Mouse (Mus musculus) gastrocnemius, adult 8-10 months (tissue): ENCODE measurements around the gene Gm13283. TPM values are rescaled to one million over a fixed set of nuclear protein-coding genes. Genes with fewer than 3 reads are reported as not detected.
A peak's percentile ranks its signal among the peaks of the same experiment; 100 is the strongest.
"Not testable (repeated sequence)": the region's sequence is repeated elsewhere in the genome, so short reads cannot be mapped to it uniquely, and the experiment has no call there.

Experiments
- DNase-seq, 2 experiments: peaks; one replicate each; pipeline ENCODE4 v3.0.0; 2022; ENCODE audit warnings: low spot score in 2 of 2
- total RNA-seq, 4 experiments: library from RNA; stranded (reverse); gene quantifications; 2 replicates each; pipeline ENCODE4 v1.2.4; 2022

The Gm13283 gene
- not detected for total RNA-seq

DNA sequence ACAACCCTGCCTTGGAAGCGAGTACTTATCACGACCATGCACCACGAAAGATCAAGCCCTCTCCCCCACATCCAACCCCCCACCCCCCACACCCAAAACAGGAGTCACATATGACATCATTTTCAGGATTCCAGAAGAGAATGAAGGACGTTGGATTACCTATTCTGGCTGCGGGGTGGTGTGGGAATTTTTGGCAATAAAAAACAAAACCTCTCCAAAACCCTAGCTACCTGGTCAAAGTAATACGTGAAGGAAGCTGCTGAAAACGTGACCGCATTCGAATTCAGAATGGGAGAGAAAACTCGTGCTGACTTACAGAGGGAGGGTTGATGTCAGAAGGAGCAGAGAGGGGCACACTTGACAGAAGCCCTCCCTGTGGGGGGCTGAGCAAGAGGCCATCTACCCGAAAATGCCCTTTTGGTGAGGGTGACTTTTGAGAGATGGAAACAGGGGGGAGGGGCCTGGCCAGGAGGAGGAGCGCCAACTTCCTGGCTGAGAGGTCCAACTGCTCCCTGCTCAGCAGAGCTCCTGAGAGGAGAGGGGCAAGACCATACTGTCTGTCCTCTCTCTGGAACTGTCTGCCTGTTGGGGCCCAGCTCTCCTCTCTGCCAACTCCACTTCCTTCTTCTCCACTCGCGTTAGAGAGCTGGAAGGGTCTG lies at the start of gene Gm13283:
Gene Gm13283 (plus strand): TSS at position 510 of the 659 bp plus-strand sequence.
- DNase-seq = peak in 1 of 2 experiments; percentile 13

DNA sequence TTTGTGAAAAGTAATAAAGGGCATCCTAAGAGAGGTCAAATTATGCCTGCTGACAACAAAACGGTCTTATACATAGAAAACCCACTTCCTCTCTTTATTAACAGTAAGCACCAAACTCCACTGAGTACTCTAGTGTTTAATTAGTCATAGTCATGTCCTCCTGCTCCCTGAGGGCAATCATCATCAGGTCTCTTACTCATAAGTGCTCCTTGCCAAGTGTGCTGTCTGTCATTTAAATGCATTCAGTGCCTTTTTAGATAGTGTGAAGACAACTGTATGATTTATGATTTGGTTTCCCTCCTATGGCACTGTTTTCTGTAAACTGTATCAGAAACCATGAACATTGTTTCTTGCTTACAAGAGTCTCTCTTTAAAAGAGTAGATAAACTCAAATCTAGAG lies 45.6 kb upstream of the Gm13283 start:
- DNase-seq = no peak

DNA sequence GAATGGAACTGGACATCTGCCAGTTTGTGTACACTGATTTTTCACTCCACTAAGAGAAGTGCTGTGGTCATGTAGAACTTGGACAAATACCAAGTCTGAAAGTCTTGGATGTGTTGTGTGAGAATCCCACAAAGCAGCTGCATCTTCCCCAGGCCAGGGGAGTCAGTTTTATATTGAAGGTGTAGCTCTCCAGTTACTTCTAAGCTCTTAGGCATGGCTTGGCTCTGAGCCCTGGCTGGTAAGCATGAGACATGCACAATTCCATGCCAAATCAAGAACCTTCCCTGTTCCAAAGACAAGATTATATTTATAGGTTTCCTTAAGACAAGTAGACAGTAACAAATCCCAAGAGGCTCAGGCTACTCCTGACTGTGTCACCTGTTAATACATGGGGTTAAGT lies 44.9 kb upstream of the Gm13283 start:
- DNase-seq = peak; percentile 61 to 80

DNA sequence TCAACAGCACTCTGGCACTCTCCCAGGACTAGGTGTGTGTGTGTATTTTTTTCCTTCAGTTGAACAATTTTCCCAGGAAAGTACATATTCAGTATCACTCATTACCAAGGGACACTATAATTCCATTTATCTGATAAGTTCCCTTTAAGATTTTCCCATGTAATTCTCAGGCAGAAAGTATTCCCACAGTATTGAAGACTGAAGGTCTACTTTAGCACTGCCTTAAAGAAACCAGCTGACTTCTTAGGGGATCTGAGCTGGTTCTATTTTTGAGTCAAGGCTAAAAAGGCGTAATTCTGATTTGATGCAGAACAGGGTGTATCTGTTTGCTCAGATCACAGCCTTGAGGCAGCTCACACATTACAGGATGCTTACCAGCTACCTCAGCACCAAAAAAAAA lies 41.2 kb upstream of the Gm13283 start:
- no peak for DNase-seq

DNA sequence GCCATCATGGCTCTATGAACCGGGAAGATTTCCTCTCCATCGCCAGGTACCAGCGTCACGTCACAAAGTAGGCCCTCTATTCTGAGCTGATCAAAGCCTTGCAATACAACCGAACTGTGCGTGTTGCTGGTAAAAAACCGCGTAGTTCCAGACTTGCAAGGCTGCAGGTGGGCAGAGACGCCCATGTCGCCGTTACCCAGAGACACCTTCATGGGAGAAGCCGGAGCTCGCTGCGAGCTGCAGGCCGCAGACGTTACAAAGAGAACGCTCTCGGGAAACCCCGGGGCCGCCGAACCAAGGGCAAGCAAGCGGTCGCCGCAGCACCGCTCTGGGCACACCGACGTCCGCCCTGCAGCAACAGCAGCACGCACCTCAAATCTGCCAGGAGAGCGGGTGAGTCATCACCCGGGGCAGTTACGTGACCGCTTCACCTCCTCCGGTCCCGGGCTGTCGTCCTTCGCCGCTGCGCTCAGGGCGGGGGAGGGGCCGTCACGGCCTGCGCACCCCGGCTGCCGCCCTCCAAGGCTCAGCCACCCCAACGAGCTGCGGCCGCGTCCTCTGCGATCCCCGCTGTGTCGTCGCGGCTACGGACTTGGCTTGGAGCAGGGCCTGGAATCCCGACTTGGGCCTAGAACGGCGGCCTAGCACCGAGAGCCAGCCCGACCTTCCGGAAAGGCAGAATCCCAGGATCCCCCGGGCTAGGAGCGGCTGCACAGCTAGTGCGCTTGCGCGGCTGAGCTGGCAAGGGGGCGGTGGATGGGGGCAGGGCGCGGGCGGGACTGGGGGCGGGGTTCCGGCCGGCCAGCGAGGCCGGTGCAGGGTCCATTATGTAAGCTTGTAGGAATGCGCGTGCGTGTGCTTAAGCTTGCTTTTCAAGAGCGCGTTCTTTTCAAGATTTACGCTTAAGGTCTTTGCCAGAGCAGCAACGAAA lies 37.9 kb upstream of the Gm13283 start, which contains the start of the genes Gm26566 and Klhl9:
Gene Gm26566 (plus strand): TSS at position 15 of the 931 bp plus-strand sequence.
Gene Klhl9 (minus strand): TSS at position 675 of the 931 bp plus-strand sequence.
- peak; percentile 77 to 86 for DNase-seq

DNA sequence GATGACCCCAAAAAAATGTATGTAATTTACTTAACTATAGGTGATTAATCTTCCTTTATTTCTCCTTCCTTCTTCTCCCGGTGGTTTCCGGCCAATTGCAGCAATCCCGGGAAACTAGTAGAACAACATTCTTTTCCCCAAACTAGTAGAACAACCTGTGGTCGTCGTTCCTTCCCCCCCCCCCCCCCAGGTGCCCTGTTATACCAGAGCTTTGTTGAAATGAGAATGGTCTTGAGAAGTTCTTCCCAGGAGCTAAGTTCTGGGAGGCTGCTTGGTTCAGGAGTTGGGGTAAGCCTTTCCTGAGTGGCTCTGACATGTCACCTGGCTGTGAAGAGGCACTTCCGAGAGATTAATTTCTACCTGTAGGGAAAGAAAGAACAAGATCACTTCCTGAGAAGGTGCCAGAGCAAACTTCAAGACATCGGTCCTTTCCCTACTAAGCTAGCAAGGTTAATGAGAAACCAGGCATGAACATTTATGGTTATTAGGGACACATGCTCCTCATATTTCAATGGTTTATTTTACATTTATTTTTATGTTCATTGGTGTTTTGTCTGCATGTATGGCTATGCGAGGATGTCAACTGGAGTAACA lies 36.3 kb upstream of the Gm13283 start:
- no peak for DNase-seq

DNA sequence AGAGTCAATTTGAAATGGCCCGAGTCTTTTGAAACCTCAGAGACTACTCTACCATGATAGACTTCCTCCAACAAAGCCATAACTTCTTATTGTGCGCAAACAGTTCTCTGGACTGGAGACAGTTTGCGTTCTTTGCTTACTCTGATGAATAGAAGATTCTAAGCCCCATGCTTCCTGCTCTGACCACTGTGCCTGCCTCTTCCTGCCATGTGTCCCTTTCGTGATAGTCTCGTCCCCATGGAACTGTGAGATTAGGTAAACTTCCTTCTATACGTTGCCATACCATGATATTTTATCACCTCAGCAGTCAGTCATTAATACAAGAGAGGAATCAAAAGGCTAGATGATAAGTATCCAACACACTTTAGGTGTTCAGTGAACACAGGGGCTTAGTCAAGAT lies 33.2 kb upstream of the Gm13283 start:
- DNase-seq = no peak

DNA sequence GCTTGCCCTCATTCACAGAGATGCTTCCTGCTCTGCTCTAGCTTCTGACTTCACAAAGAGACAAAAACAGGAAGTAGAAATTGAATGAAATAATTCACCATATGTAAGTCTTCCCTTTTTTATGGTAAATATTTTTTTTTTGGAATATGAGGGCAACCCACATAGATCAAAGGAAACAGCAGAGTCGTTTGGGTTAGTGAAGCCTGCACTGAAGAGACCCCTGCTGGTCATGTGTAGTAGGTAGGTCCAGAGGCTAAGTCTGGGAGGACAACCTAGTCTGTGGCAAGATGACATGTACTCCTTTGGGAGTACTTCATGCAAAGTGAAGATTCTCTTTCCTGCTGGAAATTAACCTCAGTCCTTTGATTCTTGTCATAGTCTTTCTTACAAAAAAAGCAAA lies 32.6 kb upstream of the Gm13283 start:
- no peak for DNase-seq

DNA sequence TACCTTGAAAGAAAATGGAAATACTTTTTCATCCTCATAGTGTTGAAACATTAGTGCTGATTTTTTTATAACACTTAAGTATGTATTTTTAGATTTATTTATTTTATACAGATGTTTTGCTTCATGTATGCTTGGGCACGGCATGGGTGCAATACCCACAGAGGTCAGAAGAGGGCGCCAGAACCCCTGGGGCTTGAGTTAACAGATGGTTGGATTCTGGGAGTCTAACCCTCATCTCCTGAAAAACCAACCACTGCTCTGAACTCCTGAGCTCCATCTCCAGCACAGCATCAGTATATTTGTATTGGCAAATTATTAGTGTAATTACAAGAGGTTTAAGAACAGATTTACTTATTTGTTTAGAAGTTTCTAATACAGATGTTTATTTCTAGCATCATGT lies 21.4 kb upstream of the Gm13283 start:
- peak in 1 of 2 experiments; percentile 27 for DNase-seq

DNA sequence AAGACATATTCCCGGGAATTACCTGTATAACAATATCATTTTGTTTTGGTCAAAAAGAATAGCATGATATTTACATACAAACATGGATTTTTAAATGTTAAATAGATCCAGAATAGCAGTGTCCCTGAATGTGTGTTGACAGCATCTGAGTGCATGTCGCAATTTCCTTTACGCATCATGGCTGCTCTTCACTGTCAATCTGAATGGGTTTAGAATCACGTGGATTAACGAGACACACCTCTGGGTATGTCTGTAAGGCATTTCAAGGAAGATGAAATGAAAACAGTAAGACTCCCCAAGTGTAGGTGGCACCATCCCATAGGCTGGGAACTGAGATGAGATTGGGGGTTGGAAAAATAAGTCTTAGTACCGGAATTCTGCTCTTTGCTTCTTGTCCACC lies 20.9 kb upstream of the Gm13283 start:
- no peak for DNase-seq

DNA sequence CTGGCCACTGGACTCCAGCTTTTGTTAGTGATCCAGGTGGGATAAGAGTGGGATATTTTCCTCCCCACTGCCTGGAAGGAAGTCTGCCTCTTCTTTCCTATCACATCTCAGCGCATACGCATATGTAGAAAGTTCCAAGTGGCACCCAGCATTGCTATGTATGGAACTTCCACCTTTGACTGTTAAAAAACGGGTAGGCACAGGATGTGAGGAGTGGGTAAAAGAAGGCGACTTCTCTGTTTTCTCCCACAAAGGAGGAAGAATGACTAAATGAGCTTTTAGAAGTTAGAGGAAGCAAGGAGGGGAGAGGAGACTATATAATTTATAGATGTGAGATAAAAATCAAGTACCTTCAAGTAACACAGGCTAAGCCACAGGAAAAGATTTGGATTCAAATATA lies 18.5 kb upstream of the Gm13283 start:
- no peak for DNase-seq

DNA sequence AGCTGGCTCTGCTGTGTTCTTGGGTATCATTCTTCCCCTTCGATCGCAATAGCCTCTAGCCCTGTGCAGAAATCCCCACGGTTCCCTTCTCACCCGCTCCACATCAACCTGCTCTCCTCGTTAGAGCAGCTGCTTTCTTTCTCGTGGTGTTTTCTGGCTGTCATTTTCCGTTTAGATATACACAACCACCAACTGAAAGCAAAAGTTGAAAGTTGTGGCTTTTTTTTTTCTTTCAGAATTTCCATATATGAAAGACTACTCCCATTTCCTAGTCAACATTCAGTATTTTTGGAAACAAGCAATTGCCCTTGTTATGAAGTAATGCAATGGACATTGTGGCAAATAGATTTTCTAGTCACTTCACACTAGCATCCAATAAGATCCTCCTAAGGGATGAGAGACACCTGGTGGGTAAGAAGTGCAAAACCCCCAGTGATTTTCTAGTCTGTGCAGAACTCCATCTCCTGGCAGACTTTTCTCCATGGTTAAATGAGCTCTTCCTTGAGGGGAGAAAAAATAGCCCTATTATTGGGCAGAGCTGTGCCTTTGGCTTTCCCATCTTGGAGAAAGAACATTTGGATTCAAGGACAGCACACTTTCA lies 17.0 kb upstream of the Gm13283 start:
- no peak for DNase-seq

DNA sequence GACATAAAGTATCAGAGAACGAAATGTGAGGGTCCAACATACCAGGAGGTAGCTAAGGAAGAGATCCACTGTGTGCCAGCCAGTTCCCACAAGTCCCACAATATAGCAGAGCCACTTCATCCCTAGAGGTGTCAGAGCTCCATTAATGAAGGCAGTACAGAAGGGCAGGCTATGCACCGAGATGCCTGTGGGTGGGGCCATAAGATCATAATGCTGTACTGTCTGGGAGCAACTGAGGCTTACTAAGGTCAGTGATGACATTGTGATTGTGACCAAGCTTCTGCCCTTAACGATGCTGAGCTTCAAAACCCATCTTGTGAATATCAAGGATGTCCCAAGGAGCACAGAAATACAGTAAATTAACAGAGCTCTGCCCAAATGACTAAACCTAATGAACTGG lies 15.7 kb upstream of the Gm13283 start:
- no peak for DNase-seq

DNA sequence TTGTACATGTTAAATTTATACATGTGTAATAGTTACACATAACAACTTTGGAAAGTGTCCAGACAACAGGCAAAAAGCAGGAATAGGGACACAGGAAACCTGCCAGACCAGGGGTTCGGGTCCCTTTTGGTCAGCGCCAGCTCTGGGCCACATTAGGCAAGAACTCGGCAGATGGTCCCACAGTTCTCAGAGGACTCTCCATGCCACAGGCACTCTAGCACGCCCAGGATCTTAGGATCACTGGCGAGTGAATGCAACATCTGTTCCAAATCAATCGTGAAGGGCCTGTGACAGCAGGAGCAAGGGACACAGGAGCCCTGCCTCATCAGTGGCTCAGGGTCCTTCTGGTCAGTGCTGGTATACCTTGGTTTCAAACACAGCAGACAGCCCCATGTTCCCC lies 10.0 kb upstream of the Gm13283 start:
- DNase-seq = no peak

DNA sequence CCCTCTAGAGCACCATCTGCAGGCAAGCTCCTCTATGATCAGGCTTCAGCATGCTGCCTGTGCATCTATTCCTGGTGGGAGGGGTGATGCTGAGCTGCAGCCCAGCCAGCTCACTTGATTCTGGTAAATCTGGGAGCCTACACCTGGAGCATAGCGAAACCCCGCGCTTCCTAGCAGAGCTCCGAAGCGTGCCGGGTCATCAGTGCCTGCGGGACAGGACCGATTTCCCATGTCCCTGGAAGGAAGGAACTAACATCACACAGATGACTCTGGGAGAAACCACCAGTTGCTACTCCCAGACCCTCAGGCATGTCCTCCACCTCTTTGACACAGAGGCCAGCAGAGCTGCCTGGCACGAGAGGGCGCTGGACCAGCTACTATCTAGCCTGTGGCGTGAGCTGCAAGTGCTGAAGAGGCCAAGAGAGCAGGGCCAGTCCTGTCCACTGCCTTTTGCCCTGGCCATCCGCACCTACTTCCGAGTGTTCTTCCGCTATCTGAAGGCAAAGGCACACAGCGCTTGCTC lies 5.0 kb upstream of the Gm13283 start, which contains the start of gene Gm13271:
Gene Gm13271 (plus strand): TSS at position 51 of the 523 bp plus-strand sequence.
- DNase-seq = peak; percentile 64 to 71

DNA sequence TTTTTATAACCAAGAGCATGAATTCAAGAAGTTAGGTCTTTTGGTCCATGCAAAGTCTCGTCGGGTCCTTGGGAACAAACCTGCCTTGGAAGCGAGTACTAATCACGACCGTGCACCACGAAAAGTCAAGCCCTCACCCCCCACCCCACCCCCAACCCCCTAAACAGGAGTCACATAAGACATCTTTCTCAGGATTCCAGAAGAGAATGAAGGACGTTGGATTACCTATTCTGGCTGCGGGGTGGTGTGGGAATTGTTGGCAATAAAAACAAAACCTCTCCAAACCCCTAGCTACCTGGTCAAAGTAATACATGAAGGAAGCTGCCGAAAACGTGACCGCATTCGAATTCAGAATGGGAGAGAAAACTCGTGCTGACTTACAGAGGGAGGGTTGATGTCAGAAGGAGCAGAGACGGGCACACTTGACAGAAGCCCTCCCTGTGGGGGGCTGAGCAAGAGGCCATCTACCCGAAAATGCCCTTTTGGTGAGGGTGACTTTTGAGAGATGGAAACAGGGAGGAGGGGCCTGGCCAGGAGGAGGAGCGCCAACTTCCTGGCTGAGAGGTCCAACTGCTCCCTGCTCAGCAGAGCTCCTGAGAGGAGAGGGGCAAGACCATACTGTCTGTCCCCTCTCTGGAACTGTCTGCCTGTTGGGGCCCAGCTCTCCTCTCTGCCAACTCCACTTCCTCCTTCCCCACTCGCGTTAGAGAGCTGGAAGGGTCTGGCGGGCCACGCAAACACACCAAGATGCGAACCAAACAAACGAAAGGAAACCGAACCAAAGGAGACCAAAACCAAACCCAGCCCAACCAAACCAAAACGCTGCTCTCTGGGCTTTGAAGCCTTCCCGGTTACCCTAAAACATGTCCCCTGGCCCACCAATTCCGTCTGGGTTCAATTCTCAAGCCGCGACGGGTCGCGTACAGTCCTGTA lies 3.1 kb upstream of the Gm13283 start:
- DNase-seq = not testable (repeated sequence)

DNA sequence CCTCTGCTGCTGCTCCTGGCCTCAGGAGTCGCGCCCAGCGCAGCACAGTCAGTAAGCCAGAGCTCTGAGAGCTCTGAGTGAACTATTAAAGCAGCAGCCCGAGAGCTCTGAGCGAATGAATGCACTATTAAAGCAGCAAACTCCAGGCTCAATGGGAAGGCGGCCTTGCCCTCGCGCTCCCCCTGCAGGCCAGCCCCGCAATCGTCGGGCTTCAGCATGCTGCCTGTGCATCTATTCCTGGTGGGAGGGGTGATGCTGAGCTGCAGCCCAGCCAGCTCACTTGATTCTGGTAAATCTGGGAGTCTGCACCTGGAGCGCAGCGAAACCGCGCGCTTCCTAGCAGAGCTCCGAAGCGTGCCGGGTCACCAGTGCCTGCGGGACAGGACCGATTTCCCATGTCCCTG lies 2.3 kb upstream of the Gm13283 start:
- DNase-seq = peak; percentile 85 to 88

DNA sequence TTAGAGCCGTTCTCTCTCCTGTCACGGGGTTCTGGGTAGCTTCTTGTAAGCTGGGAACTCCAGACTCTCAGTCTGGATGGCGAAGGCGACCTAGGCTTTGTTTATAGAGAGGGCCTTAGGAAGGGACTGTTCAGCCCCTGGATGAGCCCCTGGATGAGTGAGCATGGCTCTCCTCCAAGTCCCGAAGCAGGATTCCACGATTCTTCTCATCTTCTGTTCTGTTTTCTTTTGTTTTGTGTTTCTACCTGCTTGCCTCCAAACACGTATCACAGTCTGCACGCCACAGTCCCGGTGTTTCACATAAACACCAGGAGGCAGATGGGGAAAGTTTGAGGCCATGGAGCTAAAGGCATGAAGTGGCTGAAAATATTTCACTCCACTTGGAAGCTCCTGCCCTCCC lies 1.2 kb upstream of the Gm13283 start:
- not testable (repeated sequence) for DNase-seq

DNA sequence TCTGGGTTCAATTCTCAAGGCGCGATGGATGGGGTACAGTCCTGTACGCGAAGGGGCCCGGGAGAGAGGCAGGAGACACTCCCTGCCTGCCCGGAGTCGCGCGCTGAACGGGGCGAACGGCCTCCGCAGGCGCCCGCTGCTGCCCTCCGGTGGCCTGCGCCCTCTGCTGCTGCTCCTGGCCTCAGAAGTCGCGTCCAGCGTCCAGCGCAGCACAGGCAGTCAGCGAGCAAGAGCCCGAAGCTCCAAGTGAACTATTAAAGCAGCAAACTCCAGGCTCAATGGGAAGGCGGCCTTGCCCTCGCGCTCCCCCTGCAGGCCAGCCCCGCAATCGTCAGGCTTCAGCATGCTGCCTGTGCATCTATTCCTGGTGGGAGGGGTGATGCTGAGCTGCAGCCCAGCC lies 512 bp downstream of the Gm13283 start:
- peak; percentile 46 to 65 for DNase-seq

DNA sequence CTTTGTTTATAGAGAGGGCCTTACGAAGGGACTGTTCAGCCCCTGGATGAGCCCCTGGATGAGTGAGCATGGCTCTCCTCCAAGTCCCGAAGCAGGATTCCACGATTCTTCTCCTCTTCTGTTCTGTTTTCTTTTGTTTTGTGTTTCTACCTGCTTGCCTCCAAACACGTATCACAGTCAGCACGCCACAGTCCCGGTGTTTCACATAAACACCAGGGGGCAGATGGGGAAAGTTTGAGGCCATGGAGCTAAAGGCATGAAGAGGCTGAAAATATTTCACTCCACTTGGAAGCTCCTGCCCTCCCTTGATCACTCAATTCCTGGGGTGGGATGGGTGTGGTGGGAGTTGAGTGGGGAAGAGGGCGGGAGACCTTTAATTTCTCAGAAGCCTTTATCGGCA lies 1.9 kb downstream of the Gm13283 start:
- peak; percentile 49 to 64 for DNase-seq
